Mouse (Mus musculus) stomach, postnatal 0 days (tissue): ENCODE data around the gene Ncoa1.

ENCODE experiments used
- CTCF ChIP-seq: IDR thresholded peaks from 2 replicates; pipeline ENCODE4 v1.5.1; 2016; ENCODE audit warnings: antibody characterized with exemption, low read depth, mild to moderate bottlenecking, moderate library complexity
- EP300 ChIP-seq: optimal IDR thresholded peaks from 2 replicates; pipeline ENCODE3; 2016; ENCODE audit warnings: antibody characterized with exemption

DNA sequence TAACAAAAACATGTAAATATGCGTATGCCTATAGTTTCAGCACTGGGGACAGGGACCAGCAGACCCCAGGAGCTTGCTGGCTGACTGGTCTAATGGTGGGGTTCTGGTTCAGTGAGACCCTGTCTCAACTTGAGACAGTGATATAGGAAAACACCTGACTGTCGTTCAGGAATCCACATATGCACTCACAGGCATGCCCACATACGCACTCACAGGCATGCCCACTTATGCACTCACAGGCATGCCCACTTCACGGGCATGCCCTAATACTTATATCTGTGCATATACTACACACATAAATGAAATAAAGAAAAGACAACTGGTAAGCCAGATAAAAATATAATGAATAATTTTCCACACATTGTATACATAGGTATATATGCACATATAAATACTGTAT is 3.3 kb upstream of the Ncoa1 start:
- TF ChIP-seq CTCF (no peak), EP300 (no peak)
